Mouse (Mus musculus) MEL (cell line): ENCODE data around the gene Ngb. TPM values are rescaled to one million over a fixed set of nuclear protein-coding genes. Genes with fewer than 3 reads are reported as not detected.
A peak's percentile ranks its signal among the peaks of the same experiment; 100 is the strongest.

ENCODE experiments used
- DNase-seq: peaks from one replicate; pipeline ENCODE4 v3.0.0; 2011; ENCODE audit warnings: low read depth, low spot score
- H3K27ac ChIP-seq: 2 replicates; pipeline ENCODE4 v1.5.1; 2012; ENCODE audit warnings: low read depth, mild to moderate bottlenecking, control low read depth, low read length, moderate library complexity; ENCODE audit not compliant: control insufficient read depth
- H3K27me3 ChIP-seq, 2 experiments: fragments of 150-350 bp in 1 of 2; sonication (generic) in 1 of 2; 2 replicates each; pipeline ENCODE4 v1.6.1; 2012; ENCODE audit warnings: low read length in 2 of 2, mild to moderate bottlenecking in 2 of 2, improper control_type of control experiment in 1 of 2, moderate library complexity in 1 of 2; ENCODE audit not compliant: insufficient read depth in 2 of 2, control insufficient read depth in 1 of 2
- H3K36me3 ChIP-seq, 2 experiments: 2 replicates each; pipeline ENCODE4 v1.6.1; 2012 to 2014; ENCODE audit warnings: low read length in 2 of 2, improper control_type of control experiment in 1 of 2, inconsistent platforms in 1 of 2, mild to moderate bottlenecking in 1 of 2; ENCODE audit not compliant: insufficient read depth in 2 of 2, control insufficient read depth in 1 of 2
- H3K4me1 ChIP-seq, 2 experiments: fragments of 150-350 bp in 1 of 2; sonication (generic) in 1 of 2; 2 replicates each; pipeline ENCODE4 v1.6.1; 2012; ENCODE audit warnings: low read length in 2 of 2, improper control_type of control experiment in 1 of 2, mild to moderate bottlenecking in 1 of 2; ENCODE audit not compliant: insufficient read depth in 2 of 2, control insufficient read depth in 1 of 2
- H3K4me3 ChIP-seq, 2 experiments: fragments of 150-350 bp in 1 of 2; sonication (generic) in 1 of 2; 2 replicates each; pipeline ENCODE4 v1.5.1; 2012; ENCODE audit warnings: low read depth in 2 of 2, low read length in 2 of 2, mild to moderate bottlenecking in 2 of 2, moderate library complexity in 2 of 2, control low read depth in 1 of 2, improper control_type of control experiment in 1 of 2; ENCODE audit not compliant: control insufficient read depth in 1 of 2, insufficient read depth in 1 of 2
- H3K79me2 ChIP-seq: 2 replicates; pipeline ENCODE4 v1.6.1; 2012; ENCODE audit warnings: mild to moderate bottlenecking, low read length, moderate library complexity; ENCODE audit not compliant: control insufficient read depth, poor library complexity, insufficient read depth
- H3K9ac ChIP-seq: 2 replicates; pipeline ENCODE4 v1.6.1; 2012; ENCODE audit warnings: low read depth, mild to moderate bottlenecking, control low read depth, low read length, moderate library complexity; ENCODE audit not compliant: control insufficient read depth, poor library complexity, severe bottlenecking
- H3K9me3 ChIP-seq: fragments of 150-350 bp; sonication (generic); replicated peaks from 2 replicates; pipeline ENCODE4 v1.6.1; 2012; ENCODE audit warnings: mild to moderate bottlenecking, low read length, improper control_type of control experiment, moderate library complexity; ENCODE audit not compliant: insufficient read depth
- BHLHE40 ChIP-seq: IDR thresholded peaks from 2 replicates; pipeline ENCODE4 v1.6.1; 2012; ENCODE audit warnings: low read depth, mild to moderate bottlenecking, inconsistent platforms, low read length, improper control_type of control experiment, borderline replicate concordance
- CHD1 ChIP-seq: IDR thresholded peaks from 2 replicates; pipeline ENCODE4 v1.6.1; 2012; ENCODE audit warnings: low read depth, mild to moderate bottlenecking, inconsistent platforms, low read length, improper control_type of control experiment
- CTCF ChIP-seq, 3 experiments: IDR thresholded peaks in 2 of 3; conservative IDR thresholded peaks in 1 of 3; 2 replicates each; pipeline ENCODE4 v1.5.1; 2011 to 2012; ENCODE audit warnings: low read length in 3 of 3, low read depth in 2 of 3, mild to moderate bottlenecking in 2 of 3, improper control_type of control experiment in 1 of 3, inconsistent platforms in 1 of 3, mixed read lengths in 1 of 3, moderate library complexity in 1 of 3; ENCODE audit not compliant: control insufficient read depth in 1 of 3, insufficient read depth in 1 of 3, poor library complexity in 1 of 3, severe bottlenecking in 1 of 3
- ELF1 ChIP-seq: IDR thresholded peaks from 2 replicates; pipeline ENCODE4 v1.6.1; 2014; ENCODE audit warnings: low read depth, mild to moderate bottlenecking, inconsistent platforms, low read length, improper control_type of control experiment, moderate library complexity
- GATA1 ChIP-seq: IDR thresholded peaks from 2 replicates; pipeline ENCODE4 v1.6.1; 2011; ENCODE audit warnings: low read depth, low read length, improper control_type of control experiment
- HCFC1 ChIP-seq: IDR thresholded peaks from 2 replicates; pipeline ENCODE4 v1.6.1; 2012; ENCODE audit warnings: low read depth, mild to moderate bottlenecking, inconsistent platforms, low read length, improper control_type of control experiment, moderate library complexity
- JUND ChIP-seq: IDR thresholded peaks from 2 replicates; pipeline ENCODE4 v1.6.1; 2011; ENCODE audit warnings: low read depth, mild to moderate bottlenecking, improper control_type of control experiment, low read length
- KAT2A ChIP-seq: conservative IDR thresholded peaks from 2 replicates; pipeline ENCODE4 v1.6.1; 2012; ENCODE audit warnings: low read depth, low read length, improper control_type of control experiment, inconsistent platforms
- MAX ChIP-seq: IDR thresholded peaks from 2 replicates; pipeline ENCODE4 v1.6.1; 2011; ENCODE audit warnings: low read length, improper control_type of control experiment
- MAZ ChIP-seq: IDR thresholded peaks from 2 replicates; pipeline ENCODE4 v1.6.1; 2012; ENCODE audit warnings: low read depth, mild to moderate bottlenecking, inconsistent platforms, low read length, improper control_type of control experiment
- MEF2A ChIP-seq: IDR thresholded peaks from 2 replicates; pipeline ENCODE4 v1.6.1; 2014; ENCODE audit warnings: low read depth, mild to moderate bottlenecking, inconsistent platforms, low read length, improper control_type of control experiment; ENCODE audit not compliant: poor library complexity, insufficient replicate concordance, severe bottlenecking; ENCODE audit errors: extremely low read depth
- MXI1 ChIP-seq: IDR thresholded peaks from 2 replicates; pipeline ENCODE4 v1.6.1; 2011; ENCODE audit warnings: mild to moderate bottlenecking, low read depth, low read length, improper control_type of control experiment
- NELFE ChIP-seq: IDR thresholded peaks from 2 replicates; pipeline ENCODE4 v1.6.1; 2011; ENCODE audit warnings: low read depth, low read length, improper control_type of control experiment
- POLR2A ChIP-seq, 2 experiments: IDR thresholded peaks; 2 replicates each; pipeline ENCODE4 v1.6.1; 2011 to 2012; ENCODE audit warnings: low read length in 2 of 2, mild to moderate bottlenecking in 2 of 2, control low read depth in 1 of 2, improper control_type of control experiment in 1 of 2, low read depth in 1 of 2, moderate library complexity in 1 of 2; ENCODE audit not compliant: control insufficient read depth in 1 of 2, insufficient read depth in 1 of 2, poor library complexity in 1 of 2
- POLR2AphosphoS2 ChIP-seq: IDR thresholded peaks from 2 replicates; pipeline ENCODE4 v1.6.1; 2011; ENCODE audit warnings: low read length, improper control_type of control experiment
- POLR2AphosphoS5 ChIP-seq: IDR thresholded peaks from 2 replicates; pipeline ENCODE4 v1.6.1; 2012; ENCODE audit warnings: low read depth, borderline replicate concordance, mild to moderate bottlenecking, inconsistent platforms, low read length, moderate library complexity, mixed read lengths
- RCOR1 ChIP-seq: IDR thresholded peaks from 2 replicates; pipeline ENCODE4 v1.6.1; 2012; ENCODE audit warnings: low read depth, mild to moderate bottlenecking, inconsistent platforms, low read length, improper control_type of control experiment
- SIN3A ChIP-seq: IDR thresholded peaks from 2 replicates; pipeline ENCODE4 v1.6.1; 2012; ENCODE audit warnings: low read length, improper control_type of control experiment, inconsistent platforms
- TBP ChIP-seq: IDR thresholded peaks from 2 replicates; pipeline ENCODE4 v1.8.0; 2011; ENCODE audit warnings: low read depth, low read length, improper control_type of control experiment
- TCF12 ChIP-seq: IDR thresholded peaks from 2 replicates; pipeline ENCODE4 v1.6.1; 2014; ENCODE audit warnings: low read depth, mild to moderate bottlenecking, inconsistent platforms, low read length, improper control_type of control experiment, moderate library complexity
- UBTF ChIP-seq: IDR thresholded peaks from 2 replicates; pipeline ENCODE4 v1.6.1; 2012; ENCODE audit warnings: low read depth, mild to moderate bottlenecking, inconsistent platforms, low read length, improper control_type of control experiment, moderate library complexity, borderline replicate concordance; ENCODE audit not compliant: insufficient read depth
- ZC3H11A ChIP-seq: IDR thresholded peaks from 2 replicates; pipeline ENCODE4 v1.6.1; 2012; ENCODE audit warnings: low read depth, mild to moderate bottlenecking, inconsistent platforms, low read length, improper control_type of control experiment
- ZKSCAN1 ChIP-seq: IDR thresholded peaks from 2 replicates; pipeline ENCODE4 v1.6.1; 2012; ENCODE audit warnings: low read depth, mild to moderate bottlenecking, inconsistent platforms, low read length, improper control_type of control experiment, moderate library complexity
- ZMIZ1 ChIP-seq: IDR thresholded peaks from 2 replicates; pipeline ENCODE4 v1.6.1; 2012; ENCODE audit warnings: low read depth, mild to moderate bottlenecking, inconsistent platforms, low read length, improper control_type of control experiment, moderate library complexity
- ZNF384 ChIP-seq: IDR thresholded peaks from 2 replicates; pipeline ENCODE4 v1.6.1; 2012; ENCODE audit warnings: low read depth, mild to moderate bottlenecking, inconsistent platforms, low read length, improper control_type of control experiment
- polyA plus RNA-seq, 2 experiments: library from polyadenylated mRNA; stranded (reverse) in 1 of 2; unstranded in 1 of 2; fragments of >175 nt in 1 of 2; fragments of >200 nt in 1 of 2; gene quantifications; 2 replicates each; pipeline versions ENCODE4 v1.2.1 to v1.2.4; 2012; ENCODE audit warnings: low replicate concordance in 2 of 2, low read depth in 1 of 2; ENCODE audit not compliant: insufficient read length in 2 of 2, insufficient read depth in 1 of 2, missing spikeins in 1 of 2
- total RNA-seq: library from RNA; depleted of rRNA; stranded (reverse); fragments of 300-350 nt; gene quantifications from 2 replicates; pipeline ENCODE4 v1.2.3, GENCODE M21; 2012

Gene Ngb
- total and polyA plus RNA-seq, 3 experiments: not detected

- TF ChIP-seq KAT2A (peak; percentile 78), ZNF384 (no peak), MEF2A (no peak), UBTF (peak; percentile 98), TBP (peak; percentile 48; the same call in 1 of the 2 replicates), NELFE (peak; percentile 84), ZMIZ1 (peak; percentile 82; the same call in 1 of the 2 replicates), CHD1 (no peak), SIN3A (no peak; the same call in 1 of the 2 replicates), ZC3H11A (no peak), GATA1 (no peak), MAZ (peak; percentile 90; the same call in 1 of the 2 replicates), POLR2AphosphoS5 (no peak), JUND (no peak)
These were observed 45.2 kb upstream of the Ngb start, which contains the start of gene Pomt2 (continued) for GRCm38 (mm10) chr12:87147395-87148089.

- H3K9me3 ChIP-seq: no peaks in the 10 kb centered on the region
- peaks cover 5 to 8% of the 10 kb centered on the region in 2 experiments for H3K4me1 ChIP-seq
- H3K27ac ChIP-seq: peak within 1 kb of the TSS; percentile 82
- peaks cover 4% of the 10 kb centered on the region for H3K79me2 ChIP-seq
- peak; percentile 75; the same call in 1 of the 2 replicates for TF ChIP-seq MXI1
- no peak for TF ChIP-seq POLR2AphosphoS5
- no peak for TF ChIP-seq POLR2AphosphoS2
- no peak for TF ChIP-seq TCF12
- TF ChIP-seq BHLHE40: no peak
- peak; percentile 19; the same call in 1 of the 2 replicates for TF ChIP-seq ELF1
- TF ChIP-seq HCFC1: no peak
- no peak for TF ChIP-seq ZKSCAN1
- TF ChIP-seq RCOR1: no peak
- 0 out of 2 replicates have a peak, but pooled peaks have one; percentile 11 for TF ChIP-seq MAX
- TF ChIP-seq POLR2A (IDR thresholded peaks at IDR 0.05; ENCODE audit: control insufficient read depth in 1 of 2, insufficient read depth in 1 of 2, low read depth in 1 of 2, low read length in 2 of 2, poor library complexity in 1 of 2): peak in 1 of 2 experiments; percentile 28; a peak in 1 of 4 replicates
- TF ChIP-seq JUND: no peak
- TF ChIP-seq SIN3A: peak; percentile 91
- no peak for TF ChIP-seq CTCF (IDR thresholded peaks at IDR 0.05 in 2 of 3, conservative IDR thresholded peaks at IDR 0.05 in 1 of 3; ENCODE audit: control insufficient read depth in 1 of 3, insufficient read depth in 1 of 3, low read depth in 2 of 3, low read length in 3 of 3, poor library complexity in 1 of 3, severe bottlenecking in 1 of 3)
- peak; percentile 31; the same call in 1 of the 2 replicates for TF ChIP-seq NELFE
- peak within 1 kb of the TSS; percentile 92 for H3K9ac ChIP-seq
- H3K27me3 ChIP-seq: no peaks in the 10 kb centered on the region
- DNase-seq: peak; percentile 94
- H3K36me3 ChIP-seq: peaks cover 0 to 14% of the 10 kb centered on the region in 2 experiments; a peak in 2 of 4 replicates
- peak within 1 kb of the TSS; percentile 85 to 88 for H3K4me3 ChIP-seq
These were observed 44.6 kb upstream of the Ngb start, which contains the start of gene Gstz1 for GRCm38 (mm10) chr12:87146966-87147365. Gene Gstz1 (plus strand): TSS chr12:87147165.
